Mouse (Mus musculus): ENCODE results near the gene Tecr.
"Not testable (repeated sequence)": the region's sequence is repeated elsewhere in the genome, so short reads cannot be mapped to it uniquely, and the experiment has no call there.

- not testable (repeated sequence) for TF ChIP-seq CTCF (IDR thresholded peaks at IDR 0.05; ENCODE audit: extremely low read depth, insufficient read length, insufficient replicate concordance, low read depth, low read length); POLR2A (IDR thresholded peaks at IDR 0.05; ENCODE audit: low read depth, low read length)
Measured at GRCm38 (mm10) chr8:83595050-83595345, 12.8 kb downstream of the Tecr start.

All from small intestine, adult 2 months (tissue).